ENCODE assay signal across 8 mouse cellular contexts in the genomic region with DNA sequence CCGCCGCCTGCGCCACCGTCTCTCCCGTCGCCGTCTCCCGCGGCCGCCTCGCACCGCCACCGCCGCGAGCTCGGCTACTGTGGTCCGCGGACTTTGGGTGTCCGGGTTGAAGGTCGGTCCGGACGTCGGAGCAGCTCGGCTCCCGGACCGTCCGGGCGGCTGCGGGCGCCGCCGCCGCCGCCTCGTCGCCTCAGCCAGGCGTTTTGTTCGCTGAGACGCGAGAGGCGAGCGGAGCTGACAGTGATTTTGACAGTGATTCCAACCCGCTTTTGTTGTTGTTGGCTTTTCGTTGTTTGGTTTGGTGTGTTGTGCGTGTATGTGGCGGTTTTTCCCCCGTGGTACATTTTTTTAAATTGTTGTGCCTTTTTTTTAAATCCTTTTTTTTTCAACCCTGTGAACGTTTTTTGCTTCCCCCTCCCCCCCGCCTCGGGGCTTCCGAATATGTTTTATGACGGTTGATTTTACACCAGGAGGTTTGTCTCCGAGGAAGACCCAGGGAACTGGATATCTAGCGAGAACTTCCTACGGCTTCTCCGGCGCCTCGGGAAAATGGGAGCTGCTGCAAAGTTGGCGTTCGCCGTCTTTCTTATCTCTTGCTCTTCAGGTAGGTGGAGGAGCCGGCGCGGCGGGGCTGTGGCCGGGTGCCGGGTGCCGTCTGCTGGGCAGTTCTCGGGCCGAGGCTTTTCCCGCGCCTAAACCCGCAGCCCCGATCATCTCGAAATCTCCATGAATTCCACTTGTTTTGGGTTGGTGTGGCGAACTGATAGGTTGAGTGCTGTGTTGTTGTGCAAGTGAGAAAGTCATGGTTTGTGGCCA. TPM values are rescaled to one million over a fixed set of nuclear protein-coding genes. Genes with fewer than 3 reads are reported as not detected.
DNase-seq lines count a peak whose midpoint lies in the region; ATAC-seq lines count a peak whose summit lies in the region.

No protein-coding gene starts in this region.

- ATAC-seq in hindbrain, embryonic 14.5 days (ENCODE audit: low FRiP score) = no peak
- ATAC-seq in megakaryocyte, adult 5-6 weeks (ENCODE audit: poor library complexity, severe bottlenecking) = peak; percentile 14; the same call in 1 of the 2 replicates

- intact Hi-C loops in left cerebral cortex, postnatal 10 days (cut with DNase I) = loop anchor here (5.0 kb wide), 1 partner anchor 73 kb away; no protein-coding TSS in a partner anchor

- H3K4me2 ChIP-seq in hindbrain, embryonic 14.5 days (replicated peaks) = peak overlapping the region; percentile 56

- peak overlapping the region; percentile 94 for H3K9ac ChIP-seq in hindbrain, embryonic 14.5 days

- H3K4me3 ChIP-seq in hindbrain, embryonic 14.5 days (replicated peaks; ENCODE audit: low read length) = peak overlapping the region; percentile 55

- DNase-seq in T-cell, adult 2 months (ENCODE audit: low spot score) = peak; percentile 31
- DNase-seq in cerebellum, adult 9-11 months = peak; percentile 54
- DNase-seq in frontal cortex, postnatal 36 days (ENCODE audit: low spot score in 2 of 2) = peak; percentile 48 to 53
- peak; percentile 61 for DNase-seq in hindbrain, embryonic 14.5 days (ENCODE audit: low spot score)
- DNase-seq in left cerebral cortex, postnatal 10 days (ENCODE audit: extremely low spot score in 1 of 2, low spot score in 2 of 2) = peak; percentile 37 to 59
- peak; percentile 37 for DNase-seq in right cerebral cortex, postnatal 14 days
- DNase-seq in urinary bladder, postnatal 4 days (ENCODE audit: low spot score in 2 of 2) = peak; percentile 24 to 60

- no peaks in the 10 kb centered on the region for H3K9me3 ChIP-seq in hindbrain, embryonic 14.5 days (ENCODE audit: control insufficient read depth, low read length)

- peak overlapping the region; percentile 98 for H3K27ac ChIP-seq in hindbrain, embryonic 14.5 days

- H3K4me1 ChIP-seq in hindbrain, embryonic 14.5 days (replicated peaks; ENCODE audit: control insufficient read depth, insufficient read depth, low read length) = peaks cover 22% of the 10 kb centered on the region; the same call in 1 of the 2 replicates

- H3K36me3 ChIP-seq in hindbrain, embryonic 14.5 days (replicated peaks; ENCODE audit: control insufficient read depth, insufficient read depth) = no peaks in the 10 kb centered on the region

- no peaks in the 10 kb centered on the region for H3K27me3 ChIP-seq in hindbrain, embryonic 14.5 days (ENCODE audit: control insufficient read depth, insufficient read depth, low read length)

- WGBS in hindbrain, embryonic 14.5 days = under 1% methylated on average over 76 of the region's 76 CpGs

RNA-seq across cellular contexts. Expression of gene Acvr2a, which starts 0.5 kb away (rescaled TPM):
- polyA plus RNA-seq in hindbrain, embryonic 14.5 days (2014; fragmentation: Nextera tagmentation; extraction: Ambion mirVana) = 66.7 and 77.5 TPM in 2 replicates
- total RNA-seq in left cerebral cortex, postnatal 10 days (2021) = 10 to 100 TPM; 69.5 to 71.4 TPM
- 3.4 and 4.1 TPM in 2 replicates for total RNA-seq in megakaryocyte, adult 5-6 weeks (2015)
- total RNA-seq in megakaryocyte, adult 5-6 weeks (2017) = 3.9 and 4.7 TPM in 2 replicates

Comparison
In these comparisons a context has a peak if more than half of its experiments do, and no peak if none do; other contexts are left out.
1. RNA of gene Acvr2a, which starts 0.5 kb away (total RNA-seq): 69.5 to 71.4 TPM in left cerebral cortex, postnatal 10 days; 3.4 to 4.7 TPM in megakaryocyte, adult 5-6 weeks; every median in the first group is over 10 times any median in the second.
2. Peak in every context shown above with its lines, with median percentiles within 50 percentile points of each other: DNase-seq.